In genomic region chr5:64803720-64804462, GRCm38 (mm10) we compare ENCODE assay signal across 8 mouse cellular contexts. TPM values are rescaled to one million over a fixed set of nuclear protein-coding genes. Genes with fewer than 3 reads are reported as not detected.
DNase-seq lines count a peak whose midpoint lies in the region; ATAC-seq lines count a peak whose summit lies in the region.

No protein-coding gene starts in this region.

- H3K4me2 ChIP-seq in kidney, embryonic 16.5 days (replicated peaks; ENCODE audit: low read depth, low read length), result peak overlapping the region; percentile 65
- peak overlapping the region; percentile 77 for H3K4me2 ChIP-seq in embryonic facial prominence, embryonic 13.5 days
- H3K4me2 ChIP-seq in hindbrain, embryonic 11.5 days (replicated peaks; ENCODE audit: low read depth, low read length), result peak overlapping the region; percentile 56
- H3K4me2 ChIP-seq in liver, embryonic 11.5 days, result peak overlapping the region; percentile 73

- H3K27ac ChIP-seq in kidney, embryonic 16.5 days (ENCODE audit: low read length), result peak overlapping the region; percentile 99
- peak overlapping the region; percentile 99 for H3K27ac ChIP-seq in embryonic facial prominence, embryonic 13.5 days
- peak overlapping the region; percentile 99 for H3K27ac ChIP-seq in hindbrain, embryonic 11.5 days (ENCODE audit: low read depth, low read length)
- peak overlapping the region; percentile 98 for H3K27ac ChIP-seq in liver, embryonic 11.5 days (ENCODE audit: low read depth, low read length)

- peak overlapping the region; percentile 97 for H3K9ac ChIP-seq in kidney, embryonic 16.5 days (replicated peaks; ENCODE audit: low read length)
- peak overlapping the region; percentile 96 for H3K9ac ChIP-seq in embryonic facial prominence, embryonic 13.5 days
- H3K9ac ChIP-seq in hindbrain, embryonic 11.5 days (ENCODE audit: low read depth, low read length), result peak overlapping the region; percentile 83
- H3K9ac ChIP-seq in liver, embryonic 11.5 days (ENCODE audit: low read depth, low read length), result peak overlapping the region; percentile 98

- H3K36me3 ChIP-seq in kidney, embryonic 16.5 days (ENCODE audit: insufficient read depth, low read length), result no peaks in the 10 kb centered on the region
- H3K36me3 ChIP-seq in embryonic facial prominence, embryonic 13.5 days, result no peaks in the 10 kb centered on the region
- H3K36me3 ChIP-seq in hindbrain, embryonic 11.5 days (ENCODE audit: control insufficient read depth, insufficient read depth, low read length), result no peaks in the 10 kb centered on the region
- H3K36me3 ChIP-seq in liver, embryonic 11.5 days (ENCODE audit: control insufficient read depth, insufficient read depth, low read length), result peaks cover 4% of the 10 kb centered on the region

- under 1% methylated on average over 52 of the region's 69 CpGs for WGBS in kidney, embryonic 16.5 days
- under 1% methylated on average over 68 of the region's 69 CpGs for WGBS in embryonic facial prominence, embryonic 13.5 days
- WGBS in hindbrain, embryonic 11.5 days, result under 1% methylated on average over 53 of the region's 69 CpGs
- WGBS in liver, embryonic 11.5 days, result under 1% methylated on average over 69 of the region's 69 CpGs

- ATAC-seq in kidney, embryonic 16.5 days (ENCODE audit: low FRiP score, low TSS enrichment), result no peak
- no peak for ATAC-seq in embryonic facial prominence, embryonic 13.5 days (ENCODE audit: insufficient number of reproducible peaks, insufficient read depth, low FRiP score, low TSS enrichment, low read depth)
- no peak; the same call in 1 of the 2 replicates for ATAC-seq in hindbrain, embryonic 11.5 days (ENCODE audit: low FRiP score)
- no peak for ATAC-seq in liver, embryonic 11.5 days (replicated peaks; ENCODE audit: low FRiP score)

- H3K4me3 ChIP-seq in kidney, embryonic 16.5 days (ENCODE audit: low read length), result peak overlapping the region; percentile 86
- H3K4me3 ChIP-seq in embryonic facial prominence, embryonic 13.5 days, result peak overlapping the region; percentile 82
- peak overlapping the region; percentile 73 for H3K4me3 ChIP-seq in hindbrain, embryonic 11.5 days (ENCODE audit: low read depth, low read length)
- H3K4me3 ChIP-seq in liver, embryonic 11.5 days (ENCODE audit: low read depth, low read length), result peak overlapping the region; percentile 94

- H3K9me3 ChIP-seq in kidney, embryonic 16.5 days (ENCODE audit: low read length), result no peaks in the 10 kb centered on the region
- 0 out of 2 replicates have a peak, but pooled peaks cover 2% of the 10 kb centered on the region for H3K9me3 ChIP-seq in embryonic facial prominence, embryonic 13.5 days
- no peaks in the 10 kb centered on the region for H3K9me3 ChIP-seq in hindbrain, embryonic 11.5 days (ENCODE audit: control insufficient read depth, low read length)
- H3K9me3 ChIP-seq in liver, embryonic 11.5 days (ENCODE audit: control insufficient read depth, low read length), result peaks cover 3% of the 10 kb centered on the region; the same call in 1 of the 2 replicates

- no peak for DNase-seq in kidney, adult 8-10 months
- DNase-seq in adrenal gland, adult 18-20 months (ENCODE audit: low spot score in 2 of 2), result peak; percentile 54 to 62
- peak; percentile 79 for DNase-seq in hindbrain, embryonic 11.5 days (ENCODE audit: low spot score)
- peak; percentile 82 for DNase-seq in liver, embryonic 11.5 days (ENCODE audit: low spot score)
- DNase-seq in natural killer cell, adult 2 months (ENCODE audit: low spot score in 2 of 2), result peak; percentile 37 to 48
- DNase-seq in thymus, postnatal 10 days (ENCODE audit: low spot score in 2 of 2), result peak; percentile 69 to 74

- H3K27me3 ChIP-seq in kidney, embryonic 16.5 days (ENCODE audit: insufficient read depth, low read length), result no peaks in the 10 kb centered on the region
- H3K27me3 ChIP-seq in embryonic facial prominence, embryonic 13.5 days, result no peaks in the 10 kb centered on the region
- no peaks in the 10 kb centered on the region for H3K27me3 ChIP-seq in hindbrain, embryonic 11.5 days (ENCODE audit: control insufficient read depth, insufficient read depth, low read length)
- H3K27me3 ChIP-seq in liver, embryonic 11.5 days (replicated peaks; ENCODE audit: control insufficient read depth, insufficient read depth, low read length), result no peaks in the 10 kb centered on the region

- peaks cover 40% of the 10 kb centered on the region for H3K4me1 ChIP-seq in kidney, embryonic 16.5 days (ENCODE audit: insufficient read depth, low read length)
- peaks cover 40% of the 10 kb centered on the region for H3K4me1 ChIP-seq in embryonic facial prominence, embryonic 13.5 days
- peaks cover 5% of the 10 kb centered on the region; the same call in 1 of the 2 replicates for H3K4me1 ChIP-seq in hindbrain, embryonic 11.5 days (replicated peaks; ENCODE audit: control insufficient read depth, insufficient read depth, low read length)
- H3K4me1 ChIP-seq in liver, embryonic 11.5 days (replicated peaks; ENCODE audit: control insufficient read depth, insufficient read depth, low read length), result peaks cover 47% of the 10 kb centered on the region

RNA-seq across cellular contexts. Expression of gene Klf3, which starts 0.7 kb away (rescaled TPM):
- polyA plus RNA-seq in kidney, embryonic 16.5 days (2015; fragmentation: Nextera tagmentation; extraction: Ambion mirVana), result 49.7 and 66.4 TPM in 2 replicates
- total RNA-seq in adrenal gland, adult 18-20 months (2021), result 10 to 100 TPM; 48.2 to 57.3 TPM
- polyA plus RNA-seq in embryonic facial prominence, embryonic 13.5 days (2015; fragmentation: Nextera tagmentation; extraction: Ambion mirVana), result 58.2 and 58.3 TPM in 2 replicates
- polyA plus RNA-seq in hindbrain, embryonic 11.5 days (2014; fragmentation: Nextera tagmentation; extraction: Ambion mirVana), result 35.3 and 47.2 TPM in 2 replicates
- polyA plus RNA-seq in liver, embryonic 11.5 days (2014; fragmentation: Nextera tagmentation; extraction: Ambion mirVana), result 66.9 and 68.7 TPM in 2 replicates

Comparison
In these comparisons a context has a peak if more than half of its experiments do, and no peak if none do; other contexts are left out.
1. DNase-seq: peak in adrenal gland, adult 18-20 months (2 of 2), hindbrain, embryonic 11.5 days (single experiment), liver, embryonic 11.5 days (single experiment), natural killer cell, adult 2 months (2 of 2) and thymus, postnatal 10 days (2 of 2); none in kidney, adult 8-10 months (0 of 2).
2. Peak in every context shown above with its lines, with median percentiles within 50 percentile points of each other: H3K27ac ChIP-seq, H3K4me2 ChIP-seq, H3K4me3 ChIP-seq and H3K9ac ChIP-seq.